Mouse (Mus musculus) small intestine, adult 2 months (tissue): ENCODE data around the gene Rxfp2. TPM values are rescaled to one million over a fixed set of nuclear protein-coding genes. Genes with fewer than 3 reads are reported as not detected.

ENCODE experiments used
- H3K27ac ChIP-seq: fragments of 200-500 bp; 2 replicates; pipeline ENCODE4 v1.5.1; 2012; ENCODE audit warnings: low read depth, low read length, control low read depth, inconsistent platforms; ENCODE audit not compliant: insufficient read depth
- H3K27me3 ChIP-seq: fragments of 200-500 bp; 2 replicates; pipeline ENCODE4 v1.6.1; 2012; ENCODE audit warnings: mild to moderate bottlenecking, moderate library complexity, low read length, inconsistent platforms; ENCODE audit not compliant: control insufficient read depth, insufficient read depth
- H3K36me3 ChIP-seq: fragments of 200-500 bp; 2 replicates; pipeline ENCODE4 v1.6.1; 2012; ENCODE audit warnings: mild to moderate bottlenecking, low read length, control low read depth, inconsistent platforms; ENCODE audit not compliant: control insufficient read depth, insufficient read depth
- H3K4me1 ChIP-seq: fragments of 200-500 bp; 2 replicates; pipeline ENCODE4 v1.6.1; 2012; ENCODE audit warnings: low read length, inconsistent platforms, mixed read lengths; ENCODE audit not compliant: control insufficient read depth, insufficient read depth, insufficient read length
- H3K4me3 ChIP-seq: fragments of 200-500 bp; 2 replicates; pipeline ENCODE4 v1.5.1; 2012; ENCODE audit warnings: low read depth, mild to moderate bottlenecking, control low read depth, inconsistent platforms, low read length, moderate library complexity
- CTCF ChIP-seq: fragments of 200-500 bp; IDR thresholded peaks from 2 replicates; pipeline ENCODE4 v1.5.1; 2012; ENCODE audit warnings: low read depth, mild to moderate bottlenecking, control low read depth, inconsistent platforms, low read length, moderate library complexity, mixed read lengths; ENCODE audit not compliant: insufficient replicate concordance, insufficient read length; ENCODE audit errors: extremely low read depth
- POLR2A ChIP-seq: fragments of 200-500 bp; IDR thresholded peaks from 2 replicates; pipeline ENCODE4 v1.6.1; 2012; ENCODE audit warnings: low read depth, mild to moderate bottlenecking, control low read depth, inconsistent platforms, low read length, moderate library complexity
- WGBS: fragments of 180-500 bp; shearing (Covaris S2); methylation state at CpG from one replicate; pipeline ENCODE4 v1.1.7; 2018; 5-methylcytosine and 5-hydroxymethylcytosine counted together
- polyA plus RNA-seq: library from polyadenylated mRNA; depleted of rRNA; stranded (reverse); fragments of >200 nt; gene quantifications from 2 replicates; pipeline ENCODE4 v1.2.3, GENCODE M21; 2012

Rxfp2 gene
- polyA plus RNA-seq, 1 experiment, result not detected

DNA sequence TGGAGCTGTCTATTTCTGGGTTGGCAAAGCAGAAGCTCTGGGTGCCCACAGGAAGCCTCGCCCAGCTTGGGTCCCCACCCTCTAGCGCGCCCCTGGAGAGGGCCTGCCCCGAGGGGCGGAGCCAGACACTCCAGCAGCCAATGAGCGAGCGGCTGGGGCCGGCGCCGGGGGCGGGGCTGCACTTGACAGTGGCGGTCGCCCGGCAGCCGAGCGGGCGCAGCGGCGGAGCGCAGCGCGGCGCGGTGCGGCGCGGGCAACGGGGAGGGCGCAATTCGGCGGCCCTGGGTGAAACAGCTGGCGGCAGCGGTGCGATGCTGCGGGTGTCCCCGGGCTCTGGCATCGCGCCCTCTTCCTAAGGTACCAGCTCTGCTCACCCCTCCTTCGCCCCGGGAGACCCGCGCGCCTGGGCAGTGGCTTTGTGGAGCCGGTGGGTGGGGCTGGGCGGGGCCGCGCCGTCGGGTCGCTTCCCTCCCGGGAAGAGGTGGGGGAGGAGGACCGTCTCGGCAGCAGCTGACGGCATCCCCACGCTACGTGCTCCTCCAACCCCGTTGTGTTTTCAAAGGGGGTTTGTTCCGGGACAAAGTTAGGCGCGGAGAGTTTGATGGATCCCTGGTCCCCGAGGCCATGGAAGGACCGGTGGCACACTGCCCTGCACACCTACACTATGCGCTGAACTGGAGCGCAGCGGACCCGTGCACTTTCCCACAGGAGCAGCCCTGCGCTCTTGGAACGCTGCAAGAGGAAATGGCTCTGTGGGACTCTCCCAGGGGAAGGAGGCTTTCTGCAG, 100.2 kb downstream of the Rxfp2 start, which contains the start of gene Fry:
TSS of gene Fry (plus strand) at position 191 of the 787 bp plus-strand sequence.
- H3K27ac ChIP-seq, result 0 out of 2 replicates have a peak within 1 kb of the TSS, but pooled peaks have one; percentile 9
- no peak for TF ChIP-seq POLR2A
- TF ChIP-seq CTCF, result no peak
- under 1% methylated on average over 58 of the region's 68 CpGs for WGBS
- H3K4me3 ChIP-seq, result peak within 1 kb of the TSS; percentile 85
- no peaks in the 10 kb centered on the region for H3K36me3 ChIP-seq
- H3K27me3 ChIP-seq, result no peaks in the 10 kb centered on the region
- H3K4me1 ChIP-seq, result peaks cover 4% of the 10 kb centered on the region

DNA sequence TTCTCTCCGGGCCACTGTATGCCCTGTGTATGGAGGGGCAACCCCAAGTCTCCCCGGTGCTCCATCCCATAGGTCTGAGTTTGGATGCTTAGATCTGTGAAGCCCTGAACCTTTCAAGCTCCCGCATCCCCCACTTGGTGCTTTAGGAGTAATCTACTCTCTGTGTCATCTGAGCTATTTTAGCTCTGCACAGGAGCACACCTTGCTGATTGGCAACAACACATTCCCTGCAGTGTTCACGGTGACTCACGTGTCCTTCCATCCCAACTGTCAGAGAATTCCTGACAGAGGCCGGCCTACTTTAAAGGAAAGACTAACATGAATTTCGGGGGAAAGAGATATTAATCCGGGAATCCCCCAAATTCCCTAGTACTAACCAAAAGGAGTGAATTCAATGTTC, 102.2 kb downstream of the Rxfp2 start:
- no peaks in the 10 kb centered on the region for H3K27me3 ChIP-seq
- TF ChIP-seq CTCF, result no peak
- TF ChIP-seq POLR2A, result no peak
- H3K27ac ChIP-seq, result no peak overlapping the region
- WGBS, result 94% methylated on average over 8 of the region's 8 CpGs
- H3K4me1 ChIP-seq, result peaks cover 4% of the 10 kb centered on the region
- H3K36me3 ChIP-seq, result no peaks in the 10 kb centered on the region
- H3K4me3 ChIP-seq, result no peak overlapping the region

DNA sequence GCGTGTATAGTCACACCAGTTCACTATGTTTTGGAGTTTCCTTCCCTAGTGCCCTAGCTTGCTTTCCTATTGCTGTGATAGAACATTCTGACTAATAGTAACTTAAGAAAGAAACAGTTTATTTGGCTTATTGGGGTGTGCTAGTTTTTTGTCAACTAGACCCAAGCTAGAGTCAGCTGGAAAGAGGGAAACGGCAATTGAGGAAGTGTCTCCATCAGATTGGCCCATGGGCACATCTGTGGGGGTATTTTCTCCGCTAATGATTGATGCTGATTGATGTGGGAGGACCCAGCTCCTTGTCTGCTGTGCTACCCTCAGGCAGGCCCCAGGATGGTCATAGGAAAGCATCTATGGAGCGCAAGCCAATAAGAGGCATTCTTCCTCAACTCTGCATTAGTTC, 103.6 kb downstream of the Rxfp2 start:
- WGBS, result 82% methylated on average over 4 of the region's 4 CpGs
- Histone ChIP-seq H3K4me3 (no peak overlapping the region), H3K27me3 (no peaks in the 10 kb centered on the region), H3K27ac (no peak overlapping the region), H3K36me3 (no peaks in the 10 kb centered on the region), H3K4me1 (peaks cover 4% of the 10 kb centered on the region)
- no peak for TF ChIP-seq POLR2A
- no peak for TF ChIP-seq CTCF

DNA sequence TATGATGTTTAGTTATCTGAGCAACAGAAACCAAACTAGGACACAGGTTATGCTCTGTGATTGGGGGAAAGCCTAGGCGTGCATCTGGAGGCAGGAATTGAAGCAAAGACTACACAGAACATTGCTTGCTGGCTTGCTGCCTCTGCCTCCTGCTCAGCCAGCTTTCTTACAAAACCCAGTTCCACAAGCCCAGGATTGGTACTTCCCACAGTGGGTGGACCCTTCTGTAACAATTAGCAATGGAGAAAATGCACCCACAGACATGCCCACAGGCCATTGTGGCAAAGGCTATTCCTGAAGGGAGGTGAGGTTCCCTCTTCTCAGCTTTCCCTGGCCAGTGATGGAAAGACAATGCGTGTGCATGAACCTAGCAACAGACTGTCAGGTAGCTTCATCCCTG, 104.1 kb downstream of the Rxfp2 start:
- Histone ChIP-seq H3K27ac (no peak overlapping the region), H3K4me3 (no peak overlapping the region), H3K27me3 (no peaks in the 10 kb centered on the region), H3K4me1 (peaks cover 4% of the 10 kb centered on the region), H3K36me3 (no peaks in the 10 kb centered on the region)
- TF ChIP-seq POLR2A, result no peak
- TF ChIP-seq CTCF, result no peak
- WGBS, result 78% methylated on average over 2 of the region's 2 CpGs

DNA sequence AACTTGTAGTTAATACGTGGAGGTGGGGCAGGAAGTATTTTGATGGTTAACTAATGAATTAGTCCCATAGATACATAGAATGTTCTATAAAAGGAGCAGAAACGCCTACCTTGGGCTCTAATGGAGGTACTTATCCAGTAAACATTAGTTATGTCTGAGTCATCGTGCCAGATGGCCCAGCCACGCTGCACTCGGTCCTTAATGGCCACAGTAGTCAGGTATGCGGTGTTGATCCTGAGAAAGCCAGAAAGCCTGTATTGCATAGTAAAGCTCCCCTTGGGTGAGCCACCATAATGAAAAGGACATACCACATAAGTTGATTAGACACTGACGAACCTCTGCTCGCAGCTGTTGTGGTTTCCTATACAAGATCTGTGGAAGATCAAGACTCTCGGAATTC, 107.4 kb downstream of the Rxfp2 start:
- no peak overlapping the region for H3K4me3 ChIP-seq
- no peak for TF ChIP-seq CTCF
- TF ChIP-seq POLR2A, result no peak
- no peak overlapping the region for H3K27ac ChIP-seq
- no peaks in the 10 kb centered on the region for H3K36me3 ChIP-seq
- H3K4me1 ChIP-seq, result no peaks in the 10 kb centered on the region
- no peaks in the 10 kb centered on the region for H3K27me3 ChIP-seq
- 67% methylated on average over 9 of the region's 9 CpGs for WGBS

DNA sequence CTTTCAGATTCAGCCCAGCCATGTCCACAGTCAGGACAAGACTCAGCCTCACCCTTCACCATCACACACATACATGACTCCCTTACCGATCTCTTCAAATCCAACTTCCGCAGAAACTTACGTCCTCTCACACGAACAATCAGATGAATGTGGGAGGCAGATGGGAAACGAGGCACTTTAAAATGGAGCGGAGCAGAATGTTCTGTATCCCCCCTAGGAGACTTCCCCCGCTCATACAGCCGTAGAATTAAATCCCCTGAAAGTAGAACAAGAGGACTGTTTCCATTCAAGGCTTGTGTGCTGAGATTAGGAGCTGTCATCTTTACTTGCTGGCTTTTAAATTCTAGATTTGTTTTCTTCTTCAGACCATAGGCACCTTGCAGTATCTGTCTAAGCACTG, 110.0 kb downstream of the Rxfp2 start:
- TF ChIP-seq POLR2A (no peak), CTCF (no peak)
- Histone ChIP-seq H3K27ac (no peak overlapping the region), H3K4me1 (no peaks in the 10 kb centered on the region), H3K4me3 (no peak overlapping the region), H3K36me3 (no peaks in the 10 kb centered on the region), H3K27me3 (no peaks in the 10 kb centered on the region)
- 86% methylated on average over 8 of the region's 8 CpGs for whole genome bisulfite sequencing

DNA sequence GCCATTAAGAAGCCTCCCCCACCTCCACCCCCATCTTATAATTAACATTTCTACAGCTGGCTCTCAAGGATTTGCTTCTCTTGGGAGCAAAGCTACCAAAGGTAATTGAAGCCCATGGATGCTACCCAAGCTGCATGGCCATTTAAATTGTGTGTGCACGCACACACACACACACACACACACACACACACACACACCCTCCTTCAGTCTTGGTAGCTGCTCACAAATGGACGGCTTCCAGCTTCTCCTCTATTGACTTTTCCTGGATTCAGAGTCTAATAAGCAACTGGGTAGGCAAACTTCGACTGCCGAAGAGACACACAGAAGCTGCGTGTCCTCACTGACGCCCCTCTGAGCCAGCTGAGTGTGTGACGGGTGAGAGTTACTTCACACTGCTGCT, 111.7 kb downstream of the Rxfp2 start:
- WGBS, result 63% methylated on average over 7 of the region's 7 CpGs
- H3K27ac ChIP-seq, result no peak overlapping the region
- no peaks in the 10 kb centered on the region for H3K4me1 ChIP-seq
- TF ChIP-seq POLR2A, result no peak
- no peak for TF ChIP-seq CTCF
- H3K36me3 ChIP-seq, result no peaks in the 10 kb centered on the region
- no peaks in the 10 kb centered on the region for H3K27me3 ChIP-seq
- H3K4me3 ChIP-seq, result no peak overlapping the region
